Mouse (Mus musculus): ENCODE measurements around the gene Atp6v1f. TPM values are rescaled to one million over a fixed set of nuclear protein-coding genes. Genes with fewer than 3 reads are reported as not detected.
A peak's percentile ranks its signal among the peaks of the same experiment; 100 is the strongest.

Gene Atp6v1f
- polyA plus RNA-seq, 1 experiment from 2014 or later: 395 TPM

GRCm38 (mm10) chr6:29445354-29445753, 22.2 kb upstream of the Atp6v1f start:
- Histone ChIP-seq H3K4me1 (ENCODE audit: control insufficient read depth, insufficient read depth, low read length) (no peaks in the 10 kb centered on the region), H3K27me3 (replicated peaks; ENCODE audit: control insufficient read depth, insufficient read depth, low read length) (no peaks in the 10 kb centered on the region), H3K36me3 (ENCODE audit: control insufficient read depth, insufficient read depth, low read length) (no peaks in the 10 kb centered on the region), H3K9ac (ENCODE audit: low read length) (no peak overlapping the region), H3K4me2 (ENCODE audit: low read length) (no peak overlapping the region), H3K27ac (ENCODE audit: low read depth, low read length) (no peak overlapping the region), H3K9me3 (replicated peaks; ENCODE audit: control insufficient read depth, low read length) (no peaks in the 10 kb centered on the region), H3K4me3 (ENCODE audit: low read depth, low read length) (no peak overlapping the region)
- DNase-seq (ENCODE audit: low spot score) (no peak), ATAC-seq (no peak)
- WGBS: 96% methylated on average over 7 of the region's 7 CpGs

DNA sequence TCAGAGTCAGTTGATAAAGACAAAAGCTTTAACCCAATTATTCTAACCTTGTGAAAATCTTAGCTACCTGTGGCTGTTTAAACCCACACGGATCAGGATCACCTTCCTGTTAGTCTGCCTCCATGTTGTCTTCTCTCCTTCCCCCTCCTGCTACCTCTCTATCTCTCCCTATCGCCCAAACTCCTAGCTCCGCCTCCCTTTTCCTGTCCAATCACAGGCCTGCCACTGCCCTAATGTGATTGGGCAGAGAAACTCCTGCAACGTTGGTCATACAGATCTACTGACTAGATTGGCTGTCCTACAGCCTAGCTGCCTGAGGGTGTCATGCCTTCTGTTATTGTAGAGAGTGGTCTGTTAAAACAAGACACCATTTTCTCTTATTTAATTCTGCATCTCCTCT, 17.7 kb upstream of the Atp6v1f start:
- Histone ChIP-seq H3K4me3 (ENCODE audit: low read depth, low read length) (no peak overlapping the region), H3K27ac (ENCODE audit: low read depth, low read length) (no peak overlapping the region), H3K36me3 (ENCODE audit: control insufficient read depth, insufficient read depth, low read length) (no peaks in the 10 kb centered on the region), H3K4me1 (ENCODE audit: control insufficient read depth, insufficient read depth, low read length) (no peaks in the 10 kb centered on the region), H3K4me2 (ENCODE audit: low read length) (no peak overlapping the region), H3K9ac (ENCODE audit: low read length) (no peak overlapping the region), H3K27me3 (replicated peaks; ENCODE audit: control insufficient read depth, insufficient read depth, low read length) (no peaks in the 10 kb centered on the region), H3K9me3 (replicated peaks; ENCODE audit: control insufficient read depth, low read length) (no peaks in the 10 kb centered on the region)
- WGBS: 33% methylated on average over 4 of the region's 4 CpGs
- DNase-seq (ENCODE audit: low spot score): no peak
- ATAC-seq: no peak

DNA sequence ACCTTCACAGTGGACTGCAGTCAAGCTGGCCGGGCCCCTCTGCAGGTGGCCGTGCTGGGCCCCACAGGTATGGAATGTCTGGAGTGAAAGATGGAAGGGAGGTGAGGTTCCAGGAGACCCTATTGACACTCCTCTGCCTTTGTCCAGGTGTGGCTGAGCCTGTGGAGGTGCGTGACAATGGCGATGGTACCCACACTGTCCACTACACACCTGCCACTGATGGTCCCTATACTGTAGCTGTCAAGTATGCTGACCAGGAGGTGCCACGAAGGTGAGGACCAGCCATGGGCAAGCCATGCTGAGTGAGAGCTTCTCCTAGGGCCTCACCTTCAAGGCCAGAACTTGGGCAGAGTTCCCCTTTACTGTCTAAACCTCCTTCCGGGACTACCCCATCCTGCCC, 16.9 kb upstream of the Atp6v1f start:
- H3K27me3 ChIP-seq (replicated peaks; ENCODE audit: control insufficient read depth, insufficient read depth, low read length): no peaks in the 10 kb centered on the region
- no peaks in the 10 kb centered on the region for H3K36me3 ChIP-seq (ENCODE audit: control insufficient read depth, insufficient read depth, low read length)
- DNase-seq (ENCODE audit: low spot score): no peak
- H3K9me3 ChIP-seq (replicated peaks; ENCODE audit: control insufficient read depth, low read length): no peaks in the 10 kb centered on the region
- no peak overlapping the region for H3K4me3 ChIP-seq (ENCODE audit: low read depth, low read length)
- no peaks in the 10 kb centered on the region for H3K4me1 ChIP-seq (ENCODE audit: control insufficient read depth, insufficient read depth, low read length)
- no peak overlapping the region for H3K9ac ChIP-seq (ENCODE audit: low read length)
- 92% methylated on average over 6 of the region's 6 CpGs for WGBS
- H3K27ac ChIP-seq (ENCODE audit: low read depth, low read length): no peak overlapping the region
- no peak for ATAC-seq
- no peak overlapping the region for H3K4me2 ChIP-seq (ENCODE audit: low read length)

GRCm38 (mm10) chr6:29461502-29461901, 6.0 kb upstream of the Atp6v1f start:
- WGBS: 58% methylated on average over 7 of the region's 7 CpGs
- no peak for DNase-seq (ENCODE audit: low spot score)
- ATAC-seq: no peak

GRCm38 (mm10) chr6:29463388-29463787, 4.1 kb upstream of the Atp6v1f start:
- Histone ChIP-seq H3K9ac (ENCODE audit: low read length) (no peak overlapping the region), H3K36me3 (ENCODE audit: control insufficient read depth, insufficient read depth, low read length) (no peaks in the 10 kb centered on the region), H3K27ac (ENCODE audit: low read depth, low read length) (no peak overlapping the region), H3K9me3 (replicated peaks; ENCODE audit: control insufficient read depth, low read length) (no peaks in the 10 kb centered on the region), H3K27me3 (replicated peaks; ENCODE audit: control insufficient read depth, insufficient read depth, low read length) (no peaks in the 10 kb centered on the region), H3K4me2 (ENCODE audit: low read length) (no peak overlapping the region), H3K4me1 (ENCODE audit: control insufficient read depth, insufficient read depth, low read length) (no peaks in the 10 kb centered on the region), H3K4me3 (ENCODE audit: low read depth, low read length) (no peak overlapping the region)
- ATAC-seq (no peak), DNase-seq (ENCODE audit: low spot score) (no peak)
- whole genome bisulfite sequencing: 75% methylated on average over 3 of the region's 3 CpGs

More at GRCm38 (mm10) chr6:29461502-29461901, 6.0 kb upstream of the Atp6v1f start:
- H3K9me3 ChIP-seq (replicated peaks; ENCODE audit: control insufficient read depth, low read length): no peaks in the 10 kb centered on the region
- no peak overlapping the region for H3K27ac ChIP-seq (ENCODE audit: low read depth, low read length)
- no peak overlapping the region for H3K4me3 ChIP-seq (ENCODE audit: low read depth, low read length)
- no peaks in the 10 kb centered on the region for H3K27me3 ChIP-seq (replicated peaks; ENCODE audit: control insufficient read depth, insufficient read depth, low read length)
- H3K4me1 ChIP-seq (ENCODE audit: control insufficient read depth, insufficient read depth, low read length): no peaks in the 10 kb centered on the region
- no peak overlapping the region for H3K9ac ChIP-seq (ENCODE audit: low read length)
- no peak overlapping the region for H3K4me2 ChIP-seq (ENCODE audit: low read length)
- H3K36me3 ChIP-seq (ENCODE audit: control insufficient read depth, insufficient read depth, low read length): no peaks in the 10 kb centered on the region

DNA sequence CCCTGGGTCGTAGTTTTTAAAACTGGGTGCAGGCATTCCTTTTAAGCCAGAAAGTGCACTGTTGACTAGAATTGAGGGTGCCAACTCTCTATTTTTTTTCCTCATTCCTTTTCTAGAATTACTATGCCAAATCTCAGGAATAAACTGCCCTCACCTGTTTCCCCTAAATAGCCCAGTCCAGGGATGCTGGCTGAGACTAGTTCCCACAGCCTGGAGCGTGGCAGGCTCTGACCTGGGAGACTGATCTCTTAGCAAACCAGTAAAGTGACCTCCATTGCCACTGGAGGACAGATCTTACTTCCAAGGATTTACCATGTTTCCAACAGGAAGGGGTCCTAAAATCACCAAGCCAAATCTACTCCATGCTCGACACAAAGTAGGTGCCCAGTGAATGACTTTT, 1.3 kb downstream of the Atp6v1f start:
- H3K4me2 ChIP-seq (ENCODE audit: low read length): peak overlapping the region; percentile 54
- H3K27me3 ChIP-seq (replicated peaks; ENCODE audit: control insufficient read depth, insufficient read depth, low read length): no peaks in the 10 kb centered on the region
- H3K36me3 ChIP-seq (ENCODE audit: control insufficient read depth, insufficient read depth, low read length): peaks cover 22% of the 10 kb centered on the region
- ATAC-seq (no peak), DNase-seq (ENCODE audit: low spot score) (no peak)
- WGBS: 94% methylated on average over 3 of the region's 3 CpGs
- H3K9me3 ChIP-seq (replicated peaks; ENCODE audit: control insufficient read depth, low read length): no peaks in the 10 kb centered on the region
- peaks cover 4% of the 10 kb centered on the region for H3K4me1 ChIP-seq (ENCODE audit: control insufficient read depth, insufficient read depth, low read length)
- peak overlapping the region; percentile 66 for H3K9ac ChIP-seq (ENCODE audit: low read length)
- 0 out of 2 replicates have a peak overlapping the region, but pooled peaks have one; percentile 55 for H3K4me3 ChIP-seq (ENCODE audit: low read depth, low read length)
- no peak overlapping the region for H3K27ac ChIP-seq (ENCODE audit: low read depth, low read length)

DNA sequence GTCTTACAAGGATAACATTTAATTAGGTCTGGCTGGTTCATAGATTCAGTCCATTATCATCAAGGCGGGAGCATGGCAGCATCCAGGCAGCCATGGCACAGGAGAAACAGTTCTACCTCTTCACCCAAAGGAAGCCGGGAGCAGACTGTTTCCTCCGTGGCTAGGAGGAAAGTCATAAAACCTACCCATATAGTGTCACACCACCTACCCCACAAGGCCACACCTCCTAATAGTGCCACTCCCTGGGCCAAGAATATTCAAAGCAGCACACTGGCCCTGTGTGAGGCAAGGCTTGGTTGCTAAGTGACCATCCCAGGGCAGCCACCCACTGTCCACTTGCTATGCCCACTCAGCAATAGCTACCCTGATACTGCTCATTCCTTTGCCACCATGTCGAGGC, 3.6 kb downstream of the Atp6v1f start, which contains the start of gene Atp6v1fnb:
Atp6v1fnb (plus strand) TSS at position 301 of the 400 bp plus-strand sequence.
- Histone ChIP-seq H3K27me3 (replicated peaks; ENCODE audit: control insufficient read depth, insufficient read depth, low read length) (no peaks in the 10 kb centered on the region; the same call in 1 of the 2 replicates), H3K9me3 (replicated peaks; ENCODE audit: control insufficient read depth, low read length) (no peaks in the 10 kb centered on the region), H3K4me2 (ENCODE audit: low read length) (no peak within 1 kb of the TSS), H3K4me1 (ENCODE audit: control insufficient read depth, insufficient read depth, low read length) (peaks cover 4% of the 10 kb centered on the region), H3K9ac (ENCODE audit: low read length) (no peak within 1 kb of the TSS), H3K27ac (ENCODE audit: low read depth, low read length) (no peak within 1 kb of the TSS), H3K36me3 (ENCODE audit: control insufficient read depth, insufficient read depth, low read length) (peaks cover 22% of the 10 kb centered on the region), H3K4me3 (ENCODE audit: low read depth, low read length) (no peak within 1 kb of the TSS)
- WGBS: 93% methylated on average over 4 of the region's 4 CpGs
- DNase-seq (ENCODE audit: low spot score) (no peak), ATAC-seq (no peak)

DNA sequence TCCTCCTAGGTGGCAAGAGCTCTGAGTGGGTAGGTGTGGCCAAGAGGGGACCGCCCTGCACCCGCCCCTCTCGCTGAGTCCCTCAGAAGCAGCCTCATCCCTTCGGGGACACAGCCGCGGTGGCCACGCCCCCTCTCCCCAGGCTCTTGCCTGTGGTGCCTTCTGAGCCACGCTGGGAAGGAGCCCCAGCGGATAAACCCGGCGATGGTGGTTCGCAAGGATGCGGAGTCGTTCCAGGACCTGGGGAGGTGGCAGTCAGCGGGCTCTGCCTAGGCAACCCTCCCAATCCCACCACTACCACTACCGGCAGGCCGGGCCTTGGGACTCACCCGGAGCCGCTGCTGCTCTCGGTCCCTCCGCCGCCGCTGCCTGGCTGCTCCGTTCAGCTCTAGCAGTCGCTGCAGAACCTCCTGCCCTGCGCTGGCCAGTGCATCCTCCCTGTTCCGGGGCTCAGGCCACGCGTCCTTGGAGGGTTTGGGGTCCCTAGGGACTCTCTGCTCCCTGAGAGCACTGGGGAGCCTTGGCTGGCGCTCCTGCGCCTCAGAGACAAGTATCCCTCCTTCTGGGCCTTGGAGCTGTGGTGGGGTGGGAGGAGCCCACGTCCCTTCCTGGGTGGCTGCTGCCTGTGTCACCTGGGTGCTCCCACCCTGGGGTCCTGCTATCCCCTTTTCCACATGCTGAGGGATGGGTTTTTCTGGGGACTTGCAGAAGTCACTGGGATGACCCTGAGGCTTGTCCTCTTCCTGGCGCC, 6.6 kb downstream of the Atp6v1f start:
- Histone ChIP-seq H3K9me3 (replicated peaks; ENCODE audit: control insufficient read depth, low read length) (no peaks in the 10 kb centered on the region), H3K4me1 (ENCODE audit: control insufficient read depth, insufficient read depth, low read length) (no peaks in the 10 kb centered on the region), H3K4me3 (ENCODE audit: low read depth, low read length) (peak overlapping the region; percentile 36), H3K36me3 (ENCODE audit: control insufficient read depth, insufficient read depth, low read length) (peaks cover 22% of the 10 kb centered on the region), H3K27me3 (replicated peaks; ENCODE audit: control insufficient read depth, insufficient read depth, low read length) (no peaks in the 10 kb centered on the region; the same call in 1 of the 2 replicates), H3K27ac (ENCODE audit: low read depth, low read length) (no peak overlapping the region), H3K4me2 (ENCODE audit: low read length) (peak overlapping the region; percentile 66), H3K9ac (ENCODE audit: low read length) (peak overlapping the region; percentile 61)
- WGBS: 2% methylated on average over 31 of the region's 33 CpGs
- peak; percentile 88 for DNase-seq (ENCODE audit: low spot score)
- peak; percentile 95 for ATAC-seq

DNA sequence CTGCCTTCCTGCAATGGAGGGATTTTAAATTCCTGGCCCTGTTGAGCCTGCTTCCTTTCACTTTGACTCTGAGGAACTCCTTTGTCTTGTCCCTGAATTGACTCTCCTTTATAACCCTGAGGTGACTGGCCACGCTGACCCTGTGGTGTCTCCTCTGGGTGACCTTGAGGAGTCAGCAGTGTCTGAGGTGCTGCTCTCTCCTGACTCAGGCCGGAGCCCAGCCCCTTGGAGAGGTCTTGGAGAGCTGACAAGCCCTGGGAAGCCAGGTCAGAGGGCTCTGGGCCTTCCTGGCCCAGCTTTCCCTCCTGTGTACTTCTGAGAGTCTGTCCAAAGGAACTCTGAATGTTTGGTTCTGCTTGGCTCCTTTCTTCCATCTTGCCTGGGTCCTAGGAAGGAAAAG, 7.2 kb downstream of the Atp6v1f start:
- Histone ChIP-seq H3K4me2 (ENCODE audit: low read length) (peak overlapping the region; percentile 66; the same call in 1 of the 2 replicates), H3K9ac (ENCODE audit: low read length) (no peak overlapping the region), H3K9me3 (replicated peaks; ENCODE audit: control insufficient read depth, low read length) (no peaks in the 10 kb centered on the region), H3K36me3 (ENCODE audit: control insufficient read depth, insufficient read depth, low read length) (peaks cover 21% of the 10 kb centered on the region), H3K27me3 (replicated peaks; ENCODE audit: control insufficient read depth, insufficient read depth, low read length) (no peaks in the 10 kb centered on the region; the same call in 1 of the 2 replicates), H3K4me1 (ENCODE audit: control insufficient read depth, insufficient read depth, low read length) (no peaks in the 10 kb centered on the region), H3K4me3 (ENCODE audit: low read depth, low read length) (no peak overlapping the region), H3K27ac (ENCODE audit: low read depth, low read length) (no peak overlapping the region)
- no peak for DNase-seq (ENCODE audit: low spot score)
- WGBS: 50% methylated on average over 2 of the region's 2 CpGs
- ATAC-seq: no peak

Measured in forebrain, embryonic 14.5 days (tissue).